Comparison of ENCODE assay signal across 7 mouse cellular contexts in genomic region chrX:142490093-142490717, GRCm38 (mm10).
DNase-seq lines count a peak whose midpoint lies in the region; ATAC-seq lines count a peak whose summit lies in the region.

No protein-coding gene starts in this region.

- peak; percentile 3 for DNase-seq in kidney, postnatal 14 days
- DNase-seq in kidney, adult 18-20 months: no peak
- peak; percentile 33 for DNase-seq in Muller cell, postnatal 12 days (ENCODE audit: inconsistent ontology term)
- DNase-seq in adrenal gland, postnatal 14 days: peak; percentile 73
- peak; percentile 53 for DNase-seq in lung, postnatal 10 days
- DNase-seq in thymus, postnatal 25 days: no peak

- no peak for ATAC-seq in megakaryocyte progenitor cell, adult 5-6 weeks (replicated peaks; ENCODE audit: poor library complexity)

Comparison
In these comparisons a context has a peak if more than half of its experiments do, and no peak if none do; other contexts are left out.
1. DNase-seq: peak in kidney, postnatal 14 days (single experiment), Muller cell, postnatal 12 days (single experiment), adrenal gland, postnatal 14 days (single experiment) and lung, postnatal 10 days (single experiment); none in kidney, adult 18-20 months (single experiment) and thymus, postnatal 25 days (single experiment).